Mouse (Mus musculus) cerebellum, postnatal 25 days (tissue): ENCODE measurements at regions not wholly inside any gene's neighbourhood (a gene's known extent, or its start where the extent isn't known, plus 50 kb on each side); places are given as distances from the start of the nearest gene placed in this dataset.

Source experiments
- DNase-seq, 2 experiments: peaks; one replicate each; pipeline ENCODE4 v3.0.0; 2021; ENCODE audit warnings: mixed read lengths in 2 of 2

DNA sequence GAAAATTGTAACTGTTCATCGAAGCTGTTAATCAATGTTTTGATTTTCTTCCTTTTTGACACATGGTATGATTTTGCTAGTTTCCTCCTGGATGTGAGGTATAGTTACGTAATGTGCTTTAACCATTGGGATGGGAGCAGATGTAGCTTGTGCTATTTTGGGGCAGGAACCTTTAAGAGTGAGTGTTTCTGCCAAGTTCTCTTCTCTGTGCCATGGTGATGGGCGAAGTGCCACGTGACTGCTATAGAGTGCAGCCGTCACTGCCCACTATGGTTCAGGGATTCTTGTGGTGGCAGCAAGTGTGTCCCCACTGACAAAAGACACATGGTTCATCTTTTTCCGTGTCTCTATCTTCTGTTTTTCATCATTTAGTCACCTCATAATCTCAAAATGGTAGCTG is 4882.6 kb downstream of the 9330182O14Rik start:
- DNase-seq: peak in 1 of 2 experiments; percentile 12

DNA sequence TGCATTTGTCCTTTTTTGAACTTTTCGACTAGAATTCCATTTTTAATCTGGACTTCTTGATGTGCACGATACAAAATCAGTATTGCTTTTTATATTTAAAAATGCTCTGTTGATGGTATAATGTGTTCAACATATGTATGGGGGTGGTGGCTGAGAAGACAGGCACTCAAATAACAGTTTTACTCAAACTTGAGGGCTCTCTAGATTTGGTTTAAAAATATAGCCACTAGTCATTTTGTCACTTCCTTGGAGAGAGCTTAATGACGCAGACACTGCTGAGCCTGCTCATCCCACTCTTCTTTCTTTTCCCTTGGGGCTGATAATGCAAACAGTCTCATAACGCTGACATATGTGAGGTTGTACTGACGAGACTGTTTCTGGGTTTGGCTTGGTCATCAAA is 4883.9 kb downstream of the 9330182O14Rik start:
- no peak for DNase-seq

DNA sequence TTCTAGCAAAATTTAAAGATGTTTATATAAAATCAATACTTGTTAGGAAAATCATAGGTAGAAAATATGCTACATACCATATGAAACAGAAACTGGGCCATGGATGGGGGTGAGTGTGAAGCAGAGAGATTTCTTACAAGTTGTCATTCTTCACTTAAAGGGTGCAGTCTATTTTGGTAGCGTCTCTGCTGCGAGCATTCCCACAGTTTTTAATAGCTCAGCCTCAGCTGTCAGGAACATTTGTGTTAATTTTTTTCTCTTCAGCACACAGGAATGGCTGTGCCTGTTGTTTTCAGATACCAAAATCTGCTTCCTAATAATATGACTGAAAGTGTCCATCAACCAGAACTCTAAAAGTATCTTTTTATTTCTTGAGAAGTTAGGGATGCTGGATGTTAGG is 4887.6 kb downstream of the 9330182O14Rik start:
- no peak for DNase-seq
